Mouse (Mus musculus) left cerebral cortex, postnatal 14 days (tissue): ENCODE data around the gene Frrs1l. TPM values are rescaled to one million over a fixed set of nuclear protein-coding genes. Genes with fewer than 3 reads are reported as not detected.

ENCODE experiments used
- DNase-seq, 2 experiments: peaks; one replicate each; pipeline ENCODE4 v3.0.0; 2021 to 2022; ENCODE audit warnings: low spot score in 2 of 2, mixed read lengths in 1 of 2
- intact Hi-C: fragments of 180-260 bp; cut with DNase I; formaldehyde crosslinking; loops from one replicate; pipeline ENCODE4 v1.15.1; 2025
- long read RNA-seq, 2 experiments: library from polyadenylated mRNA; stranded (forward); transcript quantifications; one replicate each; pipeline ENCODE4 v2.0.0; 2021
- total RNA-seq, 2 experiments: library from RNA; stranded (reverse); gene quantifications; 2 replicates each; pipeline ENCODE4 v1.2.3; 2021

Gene Frrs1l
- 100 to 1,000 TPM; 153 to 170 TPM for total RNA-seq
- long read RNA-seq, experiment 1, full-length matches to known transcripts, result 76 of 102 reads
- long read RNA-seq, experiment 1, partial matches to known transcripts, result 6 of 102 reads
- long read RNA-seq, experiment 1, other reads (novel, unspliced or antisense), result 20 of 102 reads
- long read RNA-seq, experiment 2, full-length matches to known transcripts, result 63 of 86 reads
- long read RNA-seq, experiment 2, partial matches to known transcripts, result 0 of 86 reads
- long read RNA-seq, experiment 2, other reads (novel, unspliced or antisense), result 23 of 86 reads

DNA sequence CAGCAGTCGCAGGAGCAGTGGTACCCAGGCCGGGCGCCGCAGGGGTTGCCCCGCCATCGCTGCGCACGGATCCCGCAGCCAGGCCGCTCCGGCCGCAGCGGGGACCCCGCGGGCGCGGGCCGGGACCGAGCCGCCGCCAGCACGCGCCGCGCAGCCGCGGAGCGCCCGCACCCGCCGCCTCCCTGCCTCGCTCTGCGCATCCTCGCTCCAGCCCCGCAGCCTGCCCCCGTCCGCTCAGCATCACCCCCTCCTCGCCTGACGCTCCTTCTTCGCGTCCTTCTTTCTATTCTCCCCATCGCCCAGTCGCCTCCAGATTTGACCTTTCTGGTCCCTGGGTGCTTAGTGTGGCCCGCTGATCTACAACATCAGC is at the start of gene Frrs1l:
Gene Frrs1l, minus strand, starts transcription at position 177 of the 370 bp plus-strand sequence.
- intact Hi-C loops, result no loop called here
- DNase-seq, result peak; percentile 49 to 73

- intact Hi-C loops, result no loop called here
- peak in 1 of 2 experiments; percentile 60 for DNase-seq
These were observed 49.2 kb upstream of the Frrs1l start for GRCm38 (mm10) chr4:57039127-57040031.

GRCm38 (mm10) chr4:57037554-57037953 is 47.4 kb upstream of the Frrs1l start:
- DNase-seq, result no peak
- intact Hi-C loops, result no loop called here

DNA sequence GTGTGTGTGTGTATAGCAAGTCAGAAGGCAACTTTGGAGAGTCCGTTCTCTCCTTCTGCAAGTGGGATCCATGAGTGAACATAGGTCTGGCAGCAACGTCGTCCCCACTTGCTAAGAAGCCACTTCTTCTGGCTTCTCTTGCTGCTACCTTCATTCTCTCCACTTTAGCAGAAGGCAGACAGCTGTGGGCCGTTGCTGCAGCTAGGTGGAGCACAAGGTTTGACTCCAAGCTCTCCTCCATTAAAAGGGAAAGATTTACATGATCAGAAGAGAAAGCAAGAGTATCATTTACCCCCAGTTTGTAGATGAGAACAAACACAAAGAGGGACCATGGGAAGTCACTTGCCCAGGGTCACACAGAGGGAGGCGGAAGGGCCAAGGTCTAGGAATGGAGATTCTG is 44.0 kb upstream of the Frrs1l start:
- intact Hi-C loops, result no loop called here
- no peak for DNase-seq

- DNase-seq, result no peak
- intact Hi-C loops, result no loop called here
These were observed 41.2 kb upstream of the Frrs1l start for GRCm38 (mm10) chr4:57031440-57031839.

- intact Hi-C loops, result no loop called here
- DNase-seq, result no peak
These were observed 37.8 kb upstream of the Frrs1l start for GRCm38 (mm10) chr4:57027954-57028353.

GRCm38 (mm10) chr4:57023527-57023926 is 33.3 kb upstream of the Frrs1l start:
- intact Hi-C loops, result no loop called here
- DNase-seq, result no peak

DNA sequence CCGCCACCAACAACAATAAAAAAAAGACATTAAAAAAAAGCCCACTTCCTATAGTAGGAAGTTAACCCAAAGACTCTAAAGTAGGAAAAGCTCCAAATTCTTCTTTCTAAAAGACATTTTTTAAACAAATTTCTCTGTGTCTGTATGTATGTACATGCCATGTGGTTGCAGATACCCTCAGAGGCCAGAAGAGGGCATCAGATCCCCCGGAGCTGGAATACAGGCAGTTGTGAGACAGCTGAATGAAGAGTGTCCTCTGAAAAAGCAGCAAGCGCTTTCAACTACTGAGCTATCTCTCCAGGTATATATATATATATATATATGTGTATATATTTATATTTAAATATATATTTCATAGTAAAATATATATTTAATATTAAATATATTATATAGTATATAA is 31.1 kb upstream of the Frrs1l start:
- no peak for DNase-seq
- intact Hi-C loops, result no loop called here

GRCm38 (mm10) chr4:57017229-57017628 is 27.0 kb upstream of the Frrs1l start:
- intact Hi-C loops, result loop anchor here (5.0 to 10.0 kb wide), 2 partner anchors 125 to 258 kb away; partner anchors contain the start of gene Epb41l4b

GRCm38 (mm10) chr4:57016366-57017171 is 26.4 kb upstream of the Frrs1l start:
- no peak for DNase-seq
- intact Hi-C loops, result loop anchor here (5.0 to 10.0 kb wide), 2 partner anchors 126 to 258 kb away; partner anchors contain the start of gene Epb41l4b

More at GRCm38 (mm10) chr4:57017229-57017628, 27.0 kb upstream of the Frrs1l start:
- DNase-seq, result peak; percentile 57 to 72

- intact Hi-C loops, result loop anchor here (5.0 to 10.0 kb wide), 2 partner anchors 127 to 260 kb away; partner anchors contain the start of gene Epb41l4b
- DNase-seq, result no peak
These were observed 24.8 kb upstream of the Frrs1l start for GRCm38 (mm10) chr4:57015032-57015431.

- no peak for DNase-seq
- intact Hi-C loops, result loop anchor here (10.0 kb wide), 1 partner anchor 263 kb away; no protein-coding TSS in a partner anchor
These were observed 21.4 kb upstream of the Frrs1l start for GRCm38 (mm10) chr4:57011454-57012046.

GRCm38 (mm10) chr4:57010919-57011318 is 20.7 kb upstream of the Frrs1l start:
- DNase-seq, result peak; percentile 36 to 47
- intact Hi-C loops, result loop anchor here (10.0 kb wide), 1 partner anchor 264 kb away; no protein-coding TSS in a partner anchor

- intact Hi-C loops, result loop anchor here (10.0 kb wide), 1 partner anchor 264 kb away; no protein-coding TSS in a partner anchor
- no peak for DNase-seq
These were observed 20.2 kb upstream of the Frrs1l start for GRCm38 (mm10) chr4:57010425-57010824.

GRCm38 (mm10) chr4:57007717-57008116 is 17.5 kb upstream of the Frrs1l start:
- no peak for DNase-seq
- intact Hi-C loops, result no loop called here

DNA sequence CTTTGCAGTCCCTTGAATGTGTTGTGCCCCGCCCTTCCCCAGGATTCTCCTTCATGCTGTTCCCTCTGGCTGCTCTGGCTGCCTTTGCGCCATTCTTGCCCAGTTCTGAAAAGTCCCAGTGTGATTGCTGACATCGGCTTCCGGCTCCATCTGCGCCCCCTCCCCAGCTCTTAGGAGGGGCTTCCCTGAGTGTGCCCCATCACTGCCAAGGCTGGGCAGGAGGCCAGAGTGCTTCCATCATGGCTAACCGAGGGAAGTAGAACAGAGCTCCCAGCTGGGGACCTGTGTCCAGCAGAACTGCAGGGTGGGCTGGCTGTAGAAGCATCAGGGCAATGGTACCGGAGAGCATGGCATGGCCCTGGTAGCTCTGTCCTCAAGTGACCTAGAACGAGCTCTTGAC is 14.8 kb upstream of the Frrs1l start:
- intact Hi-C loops, result no loop called here
- no peak for DNase-seq

- intact Hi-C loops, result no loop called here
- DNase-seq, result no peak
These were observed 13.7 kb upstream of the Frrs1l start for GRCm38 (mm10) chr4:57003886-57004285.

DNA sequence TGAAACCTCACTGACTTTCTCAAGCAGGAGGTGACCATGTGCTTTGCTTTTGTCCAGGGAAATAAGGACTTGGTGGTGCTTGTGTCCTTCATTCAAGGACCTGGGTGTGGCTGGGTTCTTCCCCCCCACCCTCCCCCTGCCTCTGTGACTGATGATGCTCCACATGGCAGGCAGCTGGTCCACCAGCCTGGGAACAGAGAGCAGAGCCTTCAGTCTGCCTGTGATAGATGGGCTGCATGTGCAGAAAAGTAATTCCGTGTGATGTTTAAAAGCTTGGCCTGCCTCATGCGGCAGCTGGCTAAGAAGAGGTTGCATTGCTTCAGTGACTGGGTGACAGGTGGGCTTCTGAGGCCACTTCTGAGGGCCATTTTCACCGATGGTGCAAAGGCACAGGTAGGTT is 12.6 kb upstream of the Frrs1l start:
- intact Hi-C loops, result no loop called here
- DNase-seq, result no peak

DNA sequence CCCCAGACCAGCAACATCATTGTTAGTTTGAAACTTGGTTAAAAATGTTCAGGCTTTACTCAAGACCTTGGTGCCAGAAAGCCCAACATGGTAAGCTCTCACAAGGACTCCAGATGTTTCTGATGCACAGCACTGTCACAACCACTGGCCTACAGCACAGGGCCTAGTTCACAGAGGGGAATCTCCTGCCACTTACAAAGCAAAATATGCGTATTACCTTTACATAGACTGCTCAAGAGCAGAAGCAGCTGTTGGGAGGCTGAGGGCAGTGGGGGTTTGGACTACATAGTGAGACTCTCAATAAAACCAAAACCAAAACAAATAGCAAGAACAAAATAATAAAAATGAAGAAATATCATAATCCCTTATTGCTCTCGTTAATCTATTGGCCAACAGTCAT is 11.2 kb upstream of the Frrs1l start:
- no peak for DNase-seq
- intact Hi-C loops, result no loop called here
